Mouse (Mus musculus) forebrain, embryonic 10.5 days (tissue): ENCODE measurements around the gene Asap3. TPM values are rescaled to one million over a fixed set of nuclear protein-coding genes. Genes with fewer than 3 reads are reported as not detected.
A peak's percentile ranks its signal among the peaks of the same experiment; 100 is the strongest.

ENCODE experiments used
- DNase-seq: peaks from one replicate; pipeline ENCODE4 v3.0.0-alpha.2; 2017; ENCODE audit warnings: low spot score; ENCODE audit errors: extremely low spot score
- H3K27ac ChIP-seq: fragments of 300-500 bp; sonication (generic); 2 replicates; pipeline ENCODE4 v1.5.1; 2016; ENCODE audit warnings: mild to moderate bottlenecking
- H3K27me3 ChIP-seq: fragments of 300-500 bp; sonication (generic); 2 replicates; pipeline ENCODE4 v1.6.1; 2016; ENCODE audit warnings: mild to moderate bottlenecking; ENCODE audit not compliant: poor library complexity, severe bottlenecking
- H3K36me3 ChIP-seq: fragments of 300-500 bp; sonication (generic); replicated peaks from 2 replicates; pipeline ENCODE4 v1.6.1; 2016; ENCODE audit warnings: mild to moderate bottlenecking, moderate library complexity
- H3K4me1 ChIP-seq: fragments of 300-500 bp; sonication (generic); 2 replicates; pipeline ENCODE4 v1.6.1; 2016
- H3K4me3 ChIP-seq: fragments of 300-500 bp; sonication (generic); 2 replicates; pipeline ENCODE4 v1.5.1; 2016; ENCODE audit warnings: mild to moderate bottlenecking, moderate library complexity
- H3K9me3 ChIP-seq: fragments of 300-500 bp; sonication (generic); 2 replicates; pipeline ENCODE4 v1.6.1; 2016; ENCODE audit warnings: mild to moderate bottlenecking, moderate library complexity
- WGBS: fragments of 180-500 bp; shearing (Covaris S2); methylation state at CpG from one replicate; pipeline ENCODE4 v1.1.7; 2016; 5-methylcytosine and 5-hydroxymethylcytosine counted together
- polyA plus RNA-seq: library from polyadenylated mRNA; unstranded; fragments of >200 nt; fragmentation: Nextera tagmentation; extraction: Ambion mirVana; gene quantifications from 2 replicates; pipeline ENCODE4 v1.2.1, GENCODE M21; 2016

Gene Asap3
- polyA plus RNA-seq, 1 experiment from 2014 or later = 4.7 TPM

GRCm38 (mm10) chr4:136174216-136175193 lies 31.7 kb upstream of the Asap3 start:
- Histone ChIP-seq H3K4me1 (peaks cover 75% of the 10 kb centered on the region), H3K9me3 (no peaks in the 10 kb centered on the region), H3K27ac (peak overlapping the region; percentile 96), H3K36me3 (peaks cover 43% of the 10 kb centered on the region), H3K27me3 (no peaks in the 10 kb centered on the region; the same call in 1 of the 2 replicates), H3K4me3 (peak overlapping the region; percentile 93)
- 73% methylated on average over 13 of the region's 13 CpGs for WGBS
- DNase-seq = no peak

GRCm38 (mm10) chr4:136176022-136176552 lies 30.1 kb upstream of the Asap3 start:
- no peak for DNase-seq
- H3K36me3 ChIP-seq = peaks cover 53% of the 10 kb centered on the region
- peak overlapping the region; percentile 5; the same call in 1 of the 2 replicates for H3K4me3 ChIP-seq
- peaks cover 90% of the 10 kb centered on the region for H3K4me1 ChIP-seq
- no peaks in the 10 kb centered on the region for H3K9me3 ChIP-seq
- peak overlapping the region; percentile 44 for H3K27ac ChIP-seq
- peaks cover 10% of the 10 kb centered on the region for H3K27me3 ChIP-seq
- 80% methylated on average over 10 of the region's 10 CpGs for WGBS

- Histone ChIP-seq H3K36me3 (peaks cover 55% of the 10 kb centered on the region), H3K27me3 (peaks cover 11% of the 10 kb centered on the region), H3K9me3 (no peaks in the 10 kb centered on the region), H3K4me3 (peak overlapping the region; percentile 18; the same call in 1 of the 2 replicates), H3K27ac (peak overlapping the region; percentile 78), H3K4me1 (peaks cover 86% of the 10 kb centered on the region)
- no peak for DNase-seq
- WGBS = 56% methylated on average over 8 of the region's 8 CpGs
These were observed 28.9 kb upstream of the Asap3 start for GRCm38 (mm10) chr4:136177244-136177611.

GRCm38 (mm10) chr4:136177612-136178474 lies 28.3 kb upstream of the Asap3 start:
- DNase-seq = no peak
- Histone ChIP-seq H3K4me3 (peak overlapping the region; percentile 18), H3K4me1 (peaks cover 81% of the 10 kb centered on the region), H3K36me3 (peaks cover 58% of the 10 kb centered on the region), H3K9me3 (no peaks in the 10 kb centered on the region), H3K27me3 (peaks cover 11% of the 10 kb centered on the region), H3K27ac (peak overlapping the region; percentile 78)
- 77% methylated on average over 11 of the region's 11 CpGs for WGBS

GRCm38 (mm10) chr4:136178475-136178921 lies 27.7 kb upstream of the Asap3 start:
- no peak for DNase-seq
- Histone ChIP-seq H3K4me1 (peaks cover 74% of the 10 kb centered on the region), H3K27me3 (peaks cover 11% of the 10 kb centered on the region), H3K27ac (peak overlapping the region; percentile 78), H3K4me3 (peak overlapping the region; percentile 18; the same call in 1 of the 2 replicates), H3K36me3 (peaks cover 61% of the 10 kb centered on the region), H3K9me3 (no peaks in the 10 kb centered on the region)
- WGBS = 85% methylated on average over 12 of the region's 12 CpGs

- no peak for DNase-seq
- Histone ChIP-seq H3K9me3 (no peaks in the 10 kb centered on the region), H3K4me1 (peaks cover 65% of the 10 kb centered on the region), H3K27me3 (peaks cover 11% of the 10 kb centered on the region), H3K27ac (no peak overlapping the region), H3K4me3 (peak overlapping the region; percentile 45; the same call in 1 of the 2 replicates), H3K36me3 (peaks cover 65% of the 10 kb centered on the region)
- WGBS = 92% methylated on average over 7 of the region's 7 CpGs
These were observed 26.7 kb upstream of the Asap3 start for GRCm38 (mm10) chr4:136179456-136179855.

GRCm38 (mm10) chr4:136179998-136180397 lies 26.2 kb upstream of the Asap3 start:
- DNase-seq = peak; percentile 88
- peaks cover 59% of the 10 kb centered on the region for H3K4me1 ChIP-seq
- H3K27ac ChIP-seq = peak overlapping the region; percentile 74

GRCm38 (mm10) chr4:136180408-136181330 lies 25.5 kb upstream of the Asap3 start:
- Histone ChIP-seq H3K27ac (peak overlapping the region; percentile 74), H3K4me3 (peak overlapping the region; percentile 45), H3K27me3 (peaks cover 11% of the 10 kb centered on the region), H3K9me3 (no peaks in the 10 kb centered on the region), H3K4me1 (peaks cover 52% of the 10 kb centered on the region), H3K36me3 (peaks cover 67% of the 10 kb centered on the region)
- 12% methylated on average over 23 of the region's 23 CpGs for WGBS
- peak; percentile 49 for DNase-seq

More at GRCm38 (mm10) chr4:136179998-136180397, 26.2 kb upstream of the Asap3 start:
- no peaks in the 10 kb centered on the region for H3K9me3 ChIP-seq
- WGBS = 2% methylated on average over 15 of the region's 15 CpGs
- H3K4me3 ChIP-seq = peak overlapping the region; percentile 45
- peaks cover 11% of the 10 kb centered on the region for H3K27me3 ChIP-seq
- H3K36me3 ChIP-seq = peaks cover 65% of the 10 kb centered on the region

- Histone ChIP-seq H3K27ac (no peak overlapping the region; the same call in 1 of the 2 replicates), H3K9me3 (no peaks in the 10 kb centered on the region), H3K27me3 (peaks cover 11% of the 10 kb centered on the region), H3K4me3 (no peak overlapping the region), H3K4me1 (peaks cover 45% of the 10 kb centered on the region), H3K36me3 (peaks cover 67% of the 10 kb centered on the region)
- DNase-seq = no peak
- WGBS = 22% methylated on average over 12 of the region's 12 CpGs
These were observed 24.8 kb upstream of the Asap3 start for GRCm38 (mm10) chr4:136181367-136181766.

GRCm38 (mm10) chr4:136185375-136185774 lies 20.8 kb upstream of the Asap3 start:
- Histone ChIP-seq H3K27me3 (peaks cover 8% of the 10 kb centered on the region), H3K9me3 (no peaks in the 10 kb centered on the region), H3K27ac (no peak overlapping the region), H3K4me1 (peaks cover 12% of the 10 kb centered on the region), H3K4me3 (no peak overlapping the region), H3K36me3 (peaks cover 82% of the 10 kb centered on the region)
- no peak for DNase-seq
- WGBS = 84% methylated on average over 9 of the region's 9 CpGs

GRCm38 (mm10) chr4:136186315-136186714 lies 19.9 kb upstream of the Asap3 start:
- Histone ChIP-seq H3K4me3 (no peak overlapping the region), H3K27ac (no peak overlapping the region), H3K4me1 (peaks cover 2% of the 10 kb centered on the region), H3K36me3 (peaks cover 82% of the 10 kb centered on the region), H3K27me3 (no peaks in the 10 kb centered on the region), H3K9me3 (no peaks in the 10 kb centered on the region)
- WGBS = 86% methylated on average over 8 of the region's 8 CpGs
- no peak for DNase-seq
